Mouse (Mus musculus): Measurements from ENCODE around the gene Dyrk1a.

Gene Dyrk1a

DNA sequence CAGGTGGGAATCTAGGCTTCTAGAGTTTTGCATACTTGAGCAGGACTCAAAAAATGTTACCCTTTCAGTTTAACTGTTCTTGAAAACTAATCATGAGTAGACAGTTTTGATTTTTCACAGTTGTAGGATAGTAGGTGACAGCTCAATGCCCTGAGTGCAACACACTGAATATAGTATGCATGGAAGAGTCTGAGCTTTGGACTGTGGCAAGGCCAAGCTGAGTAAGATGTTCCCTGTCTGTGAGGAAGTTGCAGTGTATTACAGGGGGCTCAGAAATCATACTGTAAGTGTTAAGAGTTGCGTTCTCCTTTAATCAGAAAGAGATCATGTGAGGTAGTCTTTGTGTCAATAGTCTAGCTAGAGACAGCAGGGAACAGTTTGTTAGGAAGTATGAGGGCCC lies 20.4 kb downstream of the Dyrk1a start:
- no peak for DNase-seq (ENCODE audit: low read depth, low spot score)

DNA sequence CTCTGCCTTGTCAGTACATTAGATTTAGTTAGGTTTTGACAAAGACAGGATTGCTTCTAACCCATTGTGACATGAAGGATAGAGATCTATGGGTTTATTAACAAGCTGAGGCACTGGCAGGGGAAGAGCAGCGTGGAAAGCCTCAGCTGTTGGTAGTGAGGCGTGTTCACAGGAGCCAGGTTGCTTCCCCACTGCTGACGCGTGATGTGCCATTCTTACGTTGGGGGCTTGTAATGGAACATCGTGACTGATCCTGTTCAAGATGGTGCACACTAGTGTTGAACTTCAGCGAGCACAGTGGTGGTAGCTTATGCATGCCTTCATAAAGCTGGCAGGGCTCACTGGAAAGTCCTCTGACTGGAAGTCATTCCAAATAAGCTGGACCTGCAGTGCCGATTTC lies 21.2 kb downstream of the Dyrk1a start:
- no peak for DNase-seq (ENCODE audit: low read depth, low spot score)

DNA sequence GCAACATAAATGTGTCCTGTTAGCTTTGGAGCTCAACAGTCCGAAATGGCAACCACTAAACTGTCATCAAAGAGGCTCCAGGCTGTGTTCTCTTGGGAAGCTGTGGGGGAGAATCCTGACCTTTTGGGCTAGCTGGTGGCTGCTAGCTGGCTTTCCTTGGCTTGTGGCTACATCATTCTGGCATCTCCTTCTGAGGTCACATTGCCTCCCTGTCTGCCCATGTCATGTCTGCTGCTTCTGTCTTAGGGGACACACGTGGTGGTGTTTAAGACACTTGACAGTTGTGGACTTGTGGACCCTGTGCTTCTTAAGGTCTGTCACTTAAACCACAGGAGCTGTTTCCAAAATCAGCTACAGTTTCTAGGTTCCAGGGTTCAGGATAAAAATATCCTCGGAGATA lies 21.7 kb downstream of the Dyrk1a start:
- no peak for DNase-seq (ENCODE audit: low read depth, low spot score)

DNA sequence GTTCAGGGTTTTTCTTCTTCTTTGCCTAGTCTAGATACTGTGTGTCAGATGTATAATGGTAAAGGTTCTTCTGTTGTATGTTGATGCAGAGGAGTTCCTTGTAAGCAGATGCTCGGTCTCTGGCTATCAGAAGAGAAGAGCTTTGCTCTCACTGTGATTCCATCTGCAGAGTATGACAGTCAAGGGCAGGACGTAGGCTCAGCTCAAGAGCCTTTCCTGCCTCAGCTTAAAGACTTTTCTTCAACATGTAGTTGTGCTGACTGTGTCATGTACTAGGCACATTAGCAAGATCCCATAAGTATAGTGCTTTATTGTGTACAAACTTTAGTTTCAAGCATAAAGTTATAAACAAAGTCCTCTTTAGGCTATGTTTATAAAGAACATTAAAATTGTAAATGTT lies 26.8 kb downstream of the Dyrk1a start:
- DNase-seq (ENCODE audit: low read depth, low spot score), result no peak

DNA sequence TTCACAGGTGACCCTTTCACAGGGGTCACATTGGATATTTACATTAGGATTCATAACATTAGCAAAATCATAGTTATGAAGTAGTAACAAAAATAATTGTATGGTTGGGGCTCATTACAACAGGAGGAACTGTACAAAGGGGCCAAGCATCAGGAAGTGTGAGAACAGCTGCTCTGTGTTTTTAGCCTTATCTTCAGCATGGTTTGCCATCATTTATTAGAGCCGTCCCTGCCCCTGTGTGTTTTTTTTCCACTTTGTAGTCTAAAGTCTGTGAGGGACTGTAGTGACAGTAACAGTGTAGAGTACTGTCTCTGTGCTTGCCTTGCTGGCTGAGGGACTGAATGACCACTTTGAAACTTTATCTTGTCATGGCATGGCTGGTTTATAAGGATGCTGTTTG lies 27.8 kb downstream of the Dyrk1a start:
- no peak for DNase-seq (ENCODE audit: low read depth, low spot score)

DNA sequence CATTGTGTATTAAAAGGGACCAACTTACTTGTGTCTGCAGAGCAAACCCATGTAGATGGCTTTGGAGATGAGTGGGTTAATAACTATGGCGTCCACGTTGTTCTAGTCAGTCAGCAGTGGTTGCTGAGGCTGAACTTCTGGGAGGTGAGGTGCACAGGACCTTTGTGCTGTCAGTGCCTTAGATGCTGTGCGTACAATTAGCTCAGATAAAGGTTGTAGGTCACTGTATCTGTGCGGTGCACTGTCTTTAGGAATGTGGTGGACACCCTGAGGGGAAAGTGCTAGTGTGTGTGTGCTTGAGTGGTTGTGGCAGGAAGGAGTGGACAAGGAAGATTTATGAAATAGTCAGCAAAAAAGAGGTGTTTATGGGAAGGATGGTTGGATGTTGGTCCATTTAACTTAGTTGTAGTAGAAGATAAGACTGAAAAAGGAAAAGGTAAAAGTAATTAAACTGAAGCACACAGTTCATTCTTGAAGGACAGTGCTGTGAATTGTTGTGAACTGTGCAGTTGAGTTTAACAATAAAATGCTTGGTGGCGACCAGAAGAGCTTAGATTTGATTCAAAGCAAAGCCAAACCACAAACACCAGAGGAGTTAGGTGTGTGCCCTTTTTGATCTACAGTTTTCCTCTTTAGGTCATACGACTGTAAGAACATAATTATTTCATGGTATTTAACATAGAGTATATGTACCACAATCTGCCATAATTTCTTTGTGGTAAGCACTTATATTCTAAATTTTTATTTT lies 30.3 kb downstream of the Dyrk1a start:
- no peak for DNase-seq (ENCODE audit: low read depth, low spot score)

DNA sequence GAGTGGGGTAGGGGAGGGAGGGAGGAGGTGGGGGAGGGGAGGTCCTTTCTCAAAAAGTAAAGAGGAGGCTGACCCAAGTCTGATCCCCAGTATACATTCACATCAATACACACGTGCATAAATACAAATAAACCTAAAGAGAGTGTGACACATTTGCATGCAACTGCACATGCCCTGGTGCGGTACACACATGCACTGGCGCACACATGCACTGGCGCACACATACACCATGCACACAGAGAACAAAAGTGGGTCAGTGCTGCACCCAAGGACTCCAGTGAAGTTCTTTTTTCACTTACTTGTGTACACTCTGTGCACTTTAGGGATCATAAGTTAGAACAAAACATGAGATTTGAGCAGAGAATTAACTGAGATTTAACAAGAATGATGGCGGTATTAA lies 31.3 kb downstream of the Dyrk1a start:
- no peak for DNase-seq (ENCODE audit: low read depth, low spot score)

DNA sequence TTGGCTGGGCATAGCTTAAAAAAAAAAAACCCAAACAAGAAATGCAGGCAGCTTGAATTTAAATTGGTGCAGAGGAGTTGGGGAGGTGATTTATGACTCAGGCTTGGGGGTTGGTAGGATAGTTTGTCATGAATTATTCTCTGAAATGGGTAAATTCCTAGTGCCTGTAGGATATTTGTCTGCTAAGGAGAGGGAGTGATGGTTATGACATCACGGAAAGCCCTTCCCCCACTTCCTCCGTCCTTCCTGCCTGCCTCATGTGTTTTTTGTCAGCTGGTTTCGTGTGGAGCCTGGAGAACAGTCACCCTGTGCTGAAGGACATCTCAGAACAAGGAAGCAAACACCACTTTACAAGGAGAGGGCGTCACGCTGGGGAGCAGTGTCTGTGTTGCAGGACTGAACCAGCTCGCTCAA lies 31.7 kb downstream of the Dyrk1a start:
- no peak for DNase-seq (ENCODE audit: low read depth, low spot score)

DNA sequence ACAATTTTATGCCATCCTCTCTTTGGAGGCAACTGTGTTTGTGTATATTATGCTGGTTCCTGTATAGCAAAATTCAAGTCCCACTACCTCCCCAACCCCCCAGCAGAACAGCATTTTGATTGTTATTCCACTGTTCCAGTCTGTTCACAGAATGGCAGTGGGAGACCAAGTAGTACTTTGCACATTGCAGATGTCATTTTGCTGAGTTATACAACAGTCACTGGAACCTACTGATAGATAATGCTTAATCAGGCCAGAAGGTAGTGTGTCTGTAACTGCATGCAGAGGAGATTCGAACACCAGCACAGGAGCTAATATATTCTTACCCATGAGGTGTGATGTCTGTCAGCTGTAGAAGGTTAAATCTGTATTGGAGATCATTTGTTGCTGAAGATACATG lies 32.4 kb downstream of the Dyrk1a start:
- no peak for DNase-seq (ENCODE audit: low read depth, low spot score)

DNA sequence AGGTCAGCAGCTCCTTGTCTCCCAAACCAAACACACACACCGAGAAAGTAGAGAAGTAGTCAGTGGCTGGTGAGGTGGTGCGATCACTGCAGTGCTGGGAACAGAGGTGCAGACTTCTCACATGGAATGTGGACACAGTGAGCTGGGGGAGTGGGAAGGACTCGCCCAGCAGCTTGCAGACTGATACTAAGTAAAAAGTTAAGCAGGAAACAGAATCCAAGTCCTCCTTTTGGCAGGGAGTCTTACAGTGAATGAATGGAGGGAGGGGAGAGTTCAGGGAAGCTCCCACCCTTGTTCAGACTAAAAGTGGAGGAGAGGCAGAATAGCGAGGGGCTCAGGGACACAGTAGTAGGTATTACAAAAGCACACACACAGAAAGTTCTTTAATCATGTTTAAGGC lies 32.9 kb downstream of the Dyrk1a start:
- DNase-seq (ENCODE audit: low read depth, low spot score), result no peak

DNA sequence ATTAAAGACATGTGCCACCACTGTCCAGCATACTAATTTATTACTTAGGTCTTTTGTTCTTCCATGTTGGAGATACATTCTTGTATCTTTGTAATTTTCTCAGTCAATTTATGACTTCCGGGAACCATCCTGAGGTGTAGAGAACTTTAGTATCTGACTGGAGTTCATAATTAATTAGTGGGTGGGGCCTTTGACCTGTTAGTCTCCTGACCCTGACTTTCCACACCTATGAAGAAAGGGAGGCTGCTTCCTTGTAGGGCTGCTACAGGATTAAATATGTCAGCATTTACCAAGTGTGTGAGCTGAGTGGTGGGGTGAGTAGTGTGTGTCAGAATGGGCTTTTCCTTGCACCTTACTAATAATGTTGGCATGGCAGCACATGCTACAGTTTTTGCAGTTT lies 36.4 kb downstream of the Dyrk1a start:
- no peak for DNase-seq (ENCODE audit: low read depth, low spot score)

DNA sequence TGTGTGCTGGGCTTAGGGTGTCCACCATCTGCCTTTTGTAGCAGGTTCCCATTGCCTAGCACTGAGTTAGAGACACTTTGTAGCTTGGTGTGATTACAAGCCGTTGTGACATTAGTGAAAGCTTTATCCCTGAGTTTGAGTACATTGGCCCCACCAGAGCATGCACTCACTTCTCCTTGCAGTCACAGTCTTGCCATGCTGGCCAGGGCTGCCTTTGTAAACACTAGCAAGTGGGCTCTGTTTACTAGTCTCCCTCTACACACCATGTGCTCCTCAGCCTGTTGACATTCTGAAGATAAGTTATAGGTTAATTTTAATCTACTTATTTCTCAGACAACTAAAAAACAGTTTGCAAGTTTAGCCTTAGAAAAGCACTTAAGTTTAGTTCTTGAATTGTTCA lies 37.7 kb downstream of the Dyrk1a start:
- DNase-seq (ENCODE audit: low read depth, low spot score), result no peak

DNA sequence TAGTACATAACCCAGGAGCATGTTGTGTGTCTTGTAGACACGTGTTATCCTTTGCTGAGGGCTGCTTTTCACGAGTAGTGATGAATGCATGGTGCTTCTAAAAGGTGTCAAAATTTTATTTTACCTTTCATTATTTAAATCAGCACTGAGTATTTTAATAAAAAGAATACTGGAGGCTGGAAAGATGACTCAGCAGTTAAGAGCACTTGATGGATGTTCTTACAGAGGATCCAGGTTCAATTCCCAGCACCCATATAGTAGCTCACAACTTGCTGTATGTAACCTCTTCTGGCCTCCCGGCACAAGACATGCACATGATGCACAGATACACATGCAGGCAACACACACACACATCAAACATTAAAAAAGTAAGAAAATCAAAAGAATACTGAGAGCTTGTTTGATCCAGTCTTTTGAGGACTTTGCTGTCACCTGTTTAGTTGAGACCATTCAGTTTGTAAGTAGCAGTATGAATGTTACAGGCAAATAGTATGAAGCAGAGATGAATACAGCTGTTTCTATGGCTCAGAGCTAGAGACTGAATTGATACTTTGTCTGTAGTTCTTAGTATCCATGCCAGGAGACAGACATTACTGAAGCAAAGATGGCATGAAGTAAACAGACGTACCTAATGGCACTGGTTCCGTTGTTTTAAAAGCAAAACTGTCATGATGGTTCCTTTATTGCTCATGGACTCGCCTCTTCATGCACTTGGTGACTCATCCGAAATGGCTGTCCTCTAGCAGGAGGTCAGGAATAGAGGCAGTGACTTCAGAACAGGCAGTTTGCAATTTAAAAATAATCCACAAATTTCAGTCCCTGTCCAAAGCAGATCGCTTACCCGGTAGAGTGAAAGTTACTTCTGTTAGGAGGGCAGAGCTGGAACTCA lies 39.1 kb downstream of the Dyrk1a start:
- DNase-seq (ENCODE audit: low read depth, low spot score), result no peak

DNA sequence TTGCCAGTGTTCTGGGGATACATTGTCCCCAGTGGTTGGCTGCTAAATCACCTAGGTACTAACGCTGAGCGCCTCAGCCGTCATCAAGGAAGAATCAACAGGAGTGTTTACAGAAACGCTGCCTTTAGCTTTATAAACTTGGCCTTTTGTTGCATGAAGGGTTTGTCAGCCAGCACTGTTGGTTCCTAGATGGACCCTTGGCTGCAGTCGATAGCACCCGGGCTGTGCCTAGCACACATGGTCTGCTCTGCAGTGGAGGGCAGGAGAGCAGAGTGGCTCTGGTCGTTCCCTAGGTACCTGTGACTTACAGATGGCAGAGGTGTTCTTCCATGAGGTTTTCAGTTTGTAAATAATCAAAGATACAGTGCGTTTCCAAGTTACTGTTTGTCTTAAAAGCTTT lies 42.8 kb downstream of the Dyrk1a start:
- DNase-seq (ENCODE audit: low read depth, low spot score), result no peak

DNA sequence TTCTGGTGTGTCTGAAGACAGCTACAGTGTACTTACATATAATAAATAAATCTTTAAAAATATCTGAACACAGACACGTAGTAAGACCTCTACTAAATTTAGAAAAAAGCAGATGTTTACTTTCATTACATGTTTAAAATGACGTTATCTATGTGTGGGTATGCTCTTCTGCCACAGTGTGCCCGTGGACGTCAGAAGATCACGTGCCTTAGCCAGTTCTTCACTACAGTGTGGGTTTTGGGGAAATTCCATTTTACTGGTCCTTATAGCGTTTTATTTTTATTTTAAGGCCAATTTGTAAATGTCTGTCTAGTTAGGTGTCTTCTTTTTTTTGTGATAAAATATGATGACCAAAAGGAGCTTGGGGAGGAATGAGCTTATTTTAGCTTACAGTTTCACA lies 47.4 kb downstream of the Dyrk1a start:
- DNase-seq (ENCODE audit: low read depth, low spot score), result no peak

DNA sequence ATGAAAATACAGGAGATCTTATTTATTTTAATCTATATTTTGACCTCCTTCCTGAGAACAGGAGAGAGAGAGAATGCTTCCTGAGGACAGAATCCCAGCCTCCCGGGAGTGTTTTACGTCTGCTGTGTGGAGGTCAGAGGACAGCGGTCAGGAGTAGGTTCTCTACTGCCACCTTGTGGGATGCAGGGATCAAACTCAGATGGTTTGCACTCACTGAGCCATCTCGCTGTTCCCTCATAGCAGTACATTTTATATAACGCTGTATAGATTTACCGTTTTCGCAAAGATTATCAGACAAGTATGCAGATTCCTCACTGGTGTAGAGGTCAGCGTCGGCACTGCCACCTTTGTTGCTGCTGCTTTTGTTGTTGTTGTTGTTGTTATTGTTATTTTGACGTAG lies 48.7 kb downstream of the Dyrk1a start:
- DNase-seq (ENCODE audit: low read depth, low spot score), result peak; percentile 50

DNA sequence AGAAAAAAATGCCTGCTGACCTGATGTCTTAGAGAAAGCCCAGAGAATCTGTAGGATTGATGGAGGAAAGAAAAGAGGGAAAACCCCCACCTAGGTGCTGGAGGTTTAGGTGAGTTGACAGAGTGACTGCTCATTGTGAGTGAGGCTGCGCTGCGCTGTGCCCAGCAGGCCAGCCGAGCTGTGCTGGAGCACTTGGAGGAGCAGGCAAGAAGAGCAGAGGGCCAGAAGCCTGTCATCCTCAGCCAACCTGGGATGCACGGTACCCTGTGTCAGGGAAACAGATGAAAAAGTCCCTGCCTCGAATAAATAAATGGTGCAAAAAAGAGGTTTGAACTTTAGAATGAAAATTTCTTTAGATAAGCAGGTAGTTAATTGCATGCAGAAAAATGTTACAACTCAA lies 49.5 kb downstream of the Dyrk1a start:
- no peak for DNase-seq (ENCODE audit: low read depth, low spot score)

DNA sequence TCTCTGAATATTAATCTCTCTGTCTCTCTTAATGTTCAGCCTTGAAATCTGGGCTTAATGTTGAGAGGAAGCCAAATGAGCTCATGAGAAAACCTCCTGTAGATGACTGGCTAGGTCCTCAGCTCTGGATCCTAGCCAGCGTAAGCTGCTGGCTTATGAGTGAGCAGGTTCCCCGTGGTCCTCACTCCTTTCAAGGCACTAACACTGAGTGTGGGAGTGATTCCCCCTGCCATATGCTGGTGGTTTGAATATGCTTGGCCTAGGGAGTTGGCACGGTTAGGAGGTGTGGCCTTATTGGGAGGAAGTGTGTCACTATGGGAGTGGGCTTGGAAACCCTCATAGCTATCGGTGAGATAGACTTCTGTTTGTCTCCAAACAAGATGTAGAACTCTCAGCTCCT lies 55.1 kb downstream of the Dyrk1a start:
- no peak for DNase-seq (ENCODE audit: low read depth, low spot score)

DNA sequence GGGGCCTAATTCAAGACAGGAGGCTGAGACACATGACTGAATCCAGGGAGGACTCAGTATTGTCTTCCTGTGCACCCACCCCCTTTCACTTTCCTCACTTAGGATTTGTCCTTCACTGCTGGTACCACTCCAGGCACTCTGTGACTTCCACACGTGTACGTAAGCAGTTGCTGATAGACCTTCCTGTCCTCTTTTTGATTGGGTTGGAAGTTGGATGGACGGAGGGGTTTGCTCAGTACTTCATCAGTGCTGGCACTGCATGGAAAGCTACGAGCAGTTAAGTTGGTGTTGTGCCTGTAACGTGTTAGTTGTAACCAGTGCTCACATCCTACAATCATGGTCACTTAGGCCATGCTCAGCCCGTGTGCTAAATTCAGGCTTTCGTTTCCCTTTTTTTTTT lies 55.8 kb downstream of the Dyrk1a start:
- DNase-seq (ENCODE audit: low read depth, low spot score), result no peak

DNA sequence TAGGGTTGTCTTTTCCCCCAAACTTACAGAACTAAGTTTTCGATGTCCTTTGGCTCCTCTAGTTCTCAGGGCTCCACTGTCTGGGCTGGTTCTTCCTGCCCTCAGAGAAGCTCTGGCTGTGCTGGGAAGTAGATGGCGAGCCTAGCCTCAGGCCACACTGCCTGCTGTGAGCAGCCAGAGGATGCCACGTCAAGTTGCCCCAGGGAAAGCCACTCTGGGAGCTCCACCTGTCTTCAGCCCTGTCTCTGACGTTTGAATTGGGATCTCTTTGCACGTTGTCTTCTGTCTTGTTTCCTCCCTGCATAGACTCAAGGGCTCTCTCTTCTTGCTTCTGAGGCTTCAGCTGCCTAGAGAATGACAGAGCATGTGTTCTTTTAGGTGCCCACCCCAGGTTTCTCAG lies 57.9 kb downstream of the Dyrk1a start:
- DNase-seq (ENCODE audit: low read depth, low spot score), result no peak

DNA sequence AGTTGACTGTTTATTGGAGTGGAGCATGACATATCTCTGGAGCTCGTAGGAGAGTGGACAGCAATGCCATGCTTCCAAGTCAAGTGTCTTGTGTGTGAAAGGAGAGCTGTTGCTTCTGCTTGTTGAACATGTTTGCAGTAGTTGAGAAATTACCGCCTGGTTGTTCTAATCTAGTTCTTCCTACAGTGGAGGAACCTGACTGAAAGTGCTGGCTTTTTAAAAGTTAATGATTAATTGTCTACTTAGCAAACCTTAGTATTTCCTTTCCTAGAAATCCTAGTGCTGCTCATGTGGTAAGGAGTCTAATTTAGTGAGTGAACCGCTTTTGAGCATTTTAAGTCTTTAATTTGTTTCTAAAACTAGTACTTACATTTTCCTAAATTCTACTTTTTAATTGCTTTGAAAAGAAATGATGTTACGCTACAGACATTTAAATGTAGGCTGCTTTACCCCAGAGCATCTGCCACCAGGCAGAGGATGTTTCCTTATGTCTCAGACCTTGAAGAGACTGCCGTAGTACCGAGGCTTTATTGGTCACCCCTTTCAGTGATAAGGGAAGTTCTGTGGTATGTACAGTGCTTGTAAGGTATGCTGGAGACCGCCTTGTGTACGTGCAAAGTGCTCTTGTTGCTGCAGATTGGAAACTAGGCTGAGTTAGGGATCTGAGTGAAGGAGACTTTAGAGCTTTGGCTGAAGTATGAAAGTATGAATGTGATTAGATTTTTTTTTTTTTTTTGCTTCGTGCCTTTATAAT lies 59.3 kb downstream of the Dyrk1a start:
- no peak for DNase-seq (ENCODE audit: low read depth, low spot score)

DNA sequence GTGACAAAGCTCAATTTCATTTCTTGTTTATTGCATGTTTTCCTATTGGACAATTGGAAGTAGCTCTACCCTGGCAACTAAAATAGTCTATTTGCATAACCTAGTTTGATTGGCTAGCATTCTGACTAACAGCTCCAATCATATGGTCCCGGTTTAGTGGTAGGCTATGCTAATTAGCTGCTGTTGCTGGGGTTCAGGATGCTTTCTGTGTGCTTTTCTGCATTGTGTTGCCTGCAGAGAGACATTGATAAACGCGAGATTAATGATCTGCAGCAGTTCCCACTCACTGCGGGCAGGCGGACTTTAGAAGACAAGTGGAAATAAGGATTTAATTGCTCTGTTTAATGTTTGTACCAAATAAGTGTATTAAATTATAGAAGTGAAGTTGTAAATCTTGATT lies 62.2 kb downstream of the Dyrk1a start:
- peak; percentile 57 for DNase-seq (ENCODE audit: low read depth, low spot score)
